Mouse (Mus musculus): Measurements from ENCODE around the gene Wdr37. TPM values are rescaled to one million over a fixed set of nuclear protein-coding genes. Genes with fewer than 3 reads are reported as not detected.

Gene Wdr37
- polyA plus RNA-seq, 2 experiments from 2014 or later = 41.7 to 47.6 TPM

Other genes starting within 250 kb of the Wdr37 start
- 10 to 100 TPM; 37.8 to 53.1 TPM for gene Idi1, start 13.6 kb upstream of the Wdr37 start, polyA plus RNA-seq (2017; shearing (Covaris generic))
- gene Gm9745, start 76.3 kb upstream of the Wdr37 start, polyA plus RNA-seq (2017; shearing (Covaris generic)) = not detected
- under 1 TPM in 1 of 2 experiments, not detected in 1; 0.52 TPM for gene Idi2, start 81.0 kb upstream of the Wdr37 start, polyA plus RNA-seq (2017; shearing (Covaris generic))
- gene Gtpbp4, start 124.2 kb upstream of the Wdr37 start, polyA plus RNA-seq (2017; shearing (Covaris generic)) = 10 to 100 TPM; 71.5 to 73.1 TPM
- 10 to 100 TPM; 29.8 to 36.9 TPM for gene Larp4b, start 222.0 kb upstream of the Wdr37 start, polyA plus RNA-seq (2017; shearing (Covaris generic))